Mouse (Mus musculus) bone marrow macrophage, adult 2 months (primary cell): ENCODE results near the gene Hes2.

Experiments
- CTCF ChIP-seq: IDR thresholded peaks from 2 replicates; pipeline ENCODE4 v1.5.1; 2012; ENCODE audit warnings: low read depth, mild to moderate bottlenecking, low read length, moderate library complexity
- POLR2A ChIP-seq: IDR thresholded peaks from 2 replicates; pipeline ENCODE4 v1.6.1; 2012; ENCODE audit warnings: mild to moderate bottlenecking, low read depth, low read length, borderline replicate concordance

DNA sequence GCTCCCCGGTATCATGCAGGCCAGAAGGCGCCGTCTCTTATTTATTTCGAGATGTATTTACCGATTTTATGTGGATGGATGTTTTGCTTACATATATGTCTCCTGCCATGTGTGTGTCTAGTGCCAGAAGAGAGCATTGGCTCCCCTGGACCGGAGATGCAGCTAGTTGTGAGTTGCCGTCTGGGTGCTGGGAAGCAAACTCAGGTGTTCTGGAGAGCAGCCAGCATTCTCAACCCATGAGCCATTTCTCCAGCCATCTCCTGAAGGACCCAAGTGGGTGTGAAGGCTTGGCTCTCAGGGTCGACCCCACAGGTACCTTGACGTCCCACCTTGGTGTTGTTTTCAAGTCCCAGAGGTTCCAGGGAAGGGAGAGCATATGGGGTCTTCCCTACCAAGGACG is 23.5 kb downstream of the Hes2 start:
- TF ChIP-seq CTCF (no peak), POLR2A (no peak)
